Mouse (Mus musculus) midbrain, postnatal 0 days (tissue): Measurements from ENCODE around the gene Pdcd6. TPM values are rescaled to one million over a fixed set of nuclear protein-coding genes. Genes with fewer than 3 reads are reported as not detected.

ENCODE experiments used
- ATAC-seq: fragments of 200-750 bp; cut with Nextera tagmentation; 2 replicates; pipeline ENCODE4 v1.8.0; 2017; ENCODE audit warnings: moderate number of reproducible peaks, mild to moderate bottlenecking, moderate TSS enrichment, moderate library complexity; ENCODE audit not compliant: low FRiP score
- DNase-seq: peaks from one replicate; pipeline ENCODE4 v3.0.0-alpha.2; 2015; ENCODE audit warnings: low spot score
- H3K27ac ChIP-seq: fragments of 300-500 bp; sonication (generic); 2 replicates; pipeline ENCODE4 v1.5.1; 2014; ENCODE audit warnings: low read depth, mild to moderate bottlenecking, low read length, mixed read lengths
- H3K27me3 ChIP-seq: fragments of 300-500 bp; sonication (generic); 2 replicates; pipeline ENCODE4 v1.6.1; 2014; ENCODE audit warnings: low read length, control low read depth, mixed read lengths; ENCODE audit not compliant: insufficient read depth
- H3K36me3 ChIP-seq: fragments of 300-500 bp; sonication (generic); 2 replicates; pipeline ENCODE4 v1.6.1; 2014; ENCODE audit warnings: low read length, control low read depth, mixed read lengths; ENCODE audit not compliant: insufficient read depth
- H3K4me1 ChIP-seq: fragments of 300-500 bp; sonication (generic); 2 replicates; pipeline ENCODE4 v1.6.1; 2014; ENCODE audit warnings: mild to moderate bottlenecking, control low read depth, antibody characterized with exemption, low read length, mixed read lengths; ENCODE audit not compliant: insufficient read depth
- H3K4me2 ChIP-seq: fragments of 300-500 bp; sonication (generic); 2 replicates; pipeline ENCODE4 v1.6.1; 2014; ENCODE audit warnings: low read depth, mild to moderate bottlenecking, low read length, mixed read lengths; ENCODE audit not compliant: poor library complexity, severe bottlenecking
- H3K4me3 ChIP-seq: fragments of 300-500 bp; sonication (generic); 2 replicates; pipeline ENCODE4 v1.5.1; 2014; ENCODE audit warnings: low read depth, mild to moderate bottlenecking, low read length, moderate library complexity
- H3K9ac ChIP-seq: fragments of 300-500 bp; sonication (generic); replicated peaks from 2 replicates; pipeline ENCODE4 v1.6.1; 2014; ENCODE audit warnings: mild to moderate bottlenecking, low read length, moderate library complexity, mixed read lengths; ENCODE audit not compliant: poor library complexity, severe bottlenecking
- H3K9me3 ChIP-seq: fragments of 300-500 bp; sonication (generic); 2 replicates; pipeline ENCODE4 v1.6.1; 2016; ENCODE audit warnings: low read length, control low read depth
- CTCF ChIP-seq: IDR thresholded peaks from 2 replicates; pipeline ENCODE4 v1.5.1; 2016; ENCODE audit warnings: antibody characterized with exemption, mild to moderate bottlenecking
- WGBS: fragments of 180-500 bp; shearing (Covaris S2); extraction: QIAGEN DNeasy Blood & Tissue Kit; methylation state at CpG from one replicate; pipeline ENCODE4 v1.1.7; 2014; 5-methylcytosine and 5-hydroxymethylcytosine counted together
- polyA plus RNA-seq: library from polyadenylated mRNA; unstranded; fragments of >200 nt; fragmentation: Nextera tagmentation; extraction: Ambion mirVana; gene quantifications from 2 replicates; pipeline ENCODE4 v1.2.1, GENCODE M21; 2015
- total RNA-seq: library from RNA; depleted of rRNA; stranded (reverse); fragments of >200 nt; gene quantifications from 2 replicates; pipeline ENCODE4 v1.2.3, GENCODE M21; 2014

The Pdcd6 gene
- total and polyA plus RNA-seq, 2 experiments from 2014 or later, result 107 to 117 TPM

DNA sequence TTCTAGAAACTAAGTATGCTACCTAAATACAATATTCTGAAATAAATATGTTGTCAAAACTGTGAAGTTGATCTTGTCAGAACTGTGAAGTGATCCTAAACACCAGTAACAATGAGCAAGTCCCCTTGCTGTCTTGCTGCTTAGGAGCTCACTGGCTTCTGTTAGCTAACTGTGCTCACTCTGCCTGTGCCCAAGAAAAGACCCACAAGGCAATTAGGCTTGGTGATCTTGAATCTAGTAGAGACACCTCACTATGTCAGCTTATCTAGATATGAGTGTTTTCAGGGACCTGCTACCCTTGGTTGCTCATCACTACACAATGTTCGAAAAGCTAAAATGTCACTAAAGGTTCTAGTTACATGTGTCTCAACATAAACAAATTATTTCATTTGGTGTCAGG is 11.6 kb downstream of the Pdcd6 start:
- Histone ChIP-seq H3K27ac (no peak overlapping the region), H3K27me3 (no peaks in the 10 kb centered on the region), H3K36me3 (peaks cover 58% of the 10 kb centered on the region), H3K4me1 (no peaks in the 10 kb centered on the region), H3K4me3 (no peak overlapping the region), H3K4me2 (no peak overlapping the region), H3K9ac (no peak overlapping the region), H3K9me3 (no peaks in the 10 kb centered on the region)
- WGBS, result 98% methylated on average over 1 of the region's 1 CpGs
- no peak for ATAC-seq
- TF ChIP-seq CTCF, result no peak
- no peak for DNase-seq

DNA sequence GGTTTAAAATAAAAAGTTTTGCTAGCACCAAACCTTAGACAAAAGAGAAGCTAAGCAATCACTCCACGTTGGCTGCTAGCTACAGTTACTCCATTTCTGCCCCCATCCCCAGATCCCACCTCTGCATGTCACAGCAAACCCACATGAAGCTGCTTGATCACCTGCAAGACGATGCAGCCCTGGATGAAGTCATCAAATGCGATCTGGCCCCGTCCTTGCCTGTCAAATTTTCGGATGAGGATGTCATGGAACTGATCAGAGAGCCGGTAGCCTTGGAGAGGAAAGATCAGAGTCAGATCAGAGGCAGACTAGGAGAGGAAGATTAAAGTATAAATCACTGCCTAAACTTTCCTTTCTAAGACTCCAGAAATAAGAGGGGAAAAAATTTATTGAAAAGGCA is 12.0 kb downstream of the Pdcd6 start:
- DNase-seq (no peak), ATAC-seq (no peak)
- H3K4me3 ChIP-seq, result no peak overlapping the region
- peaks cover 54% of the 10 kb centered on the region for H3K36me3 ChIP-seq
- no peaks in the 10 kb centered on the region for H3K27me3 ChIP-seq
- H3K9me3 ChIP-seq, result no peaks in the 10 kb centered on the region
- no peak overlapping the region for H3K9ac ChIP-seq
- no peak overlapping the region for H3K4me2 ChIP-seq
- H3K27ac ChIP-seq, result no peak overlapping the region
- no peak for TF ChIP-seq CTCF
- H3K4me1 ChIP-seq, result no peaks in the 10 kb centered on the region
- WGBS, result 86% methylated on average over 6 of the region's 6 CpGs

- no peaks in the 10 kb centered on the region for H3K9me3 ChIP-seq
- no peak overlapping the region for H3K4me2 ChIP-seq
- no peaks in the 10 kb centered on the region for H3K27me3 ChIP-seq
- no peak overlapping the region for H3K4me3 ChIP-seq
- WGBS, result 89% methylated on average over 10 of the region's 10 CpGs
- H3K27ac ChIP-seq, result no peak overlapping the region
- peaks cover 29% of the 10 kb centered on the region for H3K36me3 ChIP-seq
- no peaks in the 10 kb centered on the region for H3K4me1 ChIP-seq
- ATAC-seq (no peak), DNase-seq (no peak)
- TF ChIP-seq CTCF, result peak; percentile 57
- H3K9ac ChIP-seq, result no peak overlapping the region
Measured at GRCm38 (mm10) chr13:74302050-74303037, 15.0 kb downstream of the Pdcd6 start.

- ATAC-seq, result peak; percentile 22
- Histone ChIP-seq H3K4me1 (no peaks in the 10 kb centered on the region), H3K27ac (no peak overlapping the region), H3K9me3 (no peaks in the 10 kb centered on the region), H3K27me3 (no peaks in the 10 kb centered on the region), H3K4me3 (no peak overlapping the region), H3K9ac (no peak overlapping the region), H3K36me3 (peaks cover 21% of the 10 kb centered on the region), H3K4me2 (no peak overlapping the region)
- WGBS, result 75% methylated on average over 6 of the region's 6 CpGs
- no peak for TF ChIP-seq CTCF
- DNase-seq, result no peak
Measured at GRCm38 (mm10) chr13:74301607-74301984, 15.8 kb downstream of the Pdcd6 start.

- no peak overlapping the region for H3K9ac ChIP-seq
- 45% methylated on average over 4 of the region's 4 CpGs for WGBS
- H3K4me3 ChIP-seq, result no peak overlapping the region
- no peak overlapping the region for H3K27ac ChIP-seq
- H3K4me2 ChIP-seq, result no peak overlapping the region
- no peaks in the 10 kb centered on the region for H3K9me3 ChIP-seq
- DNase-seq (peak; percentile 80), ATAC-seq (peak; percentile 77)
- TF ChIP-seq CTCF, result peak; percentile 94
- H3K36me3 ChIP-seq, result peaks cover 16% of the 10 kb centered on the region
- no peaks in the 10 kb centered on the region for H3K27me3 ChIP-seq
- no peaks in the 10 kb centered on the region for H3K4me1 ChIP-seq
Measured at GRCm38 (mm10) chr13:74300925-74301606, 16.3 kb downstream of the Pdcd6 start.

GRCm38 (mm10) chr13:74296376-74296775 is 21.0 kb downstream of the Pdcd6 start:
- H3K27ac ChIP-seq, result no peak overlapping the region
- ATAC-seq (no peak), DNase-seq (no peak)
- no peak for TF ChIP-seq CTCF
- H3K4me2 ChIP-seq, result no peak overlapping the region
- H3K27me3 ChIP-seq, result peaks cover 13% of the 10 kb centered on the region; the same call in 1 of the 2 replicates
- WGBS, result 80% methylated on average over 7 of the region's 7 CpGs
- H3K4me1 ChIP-seq, result no peaks in the 10 kb centered on the region
- no peak overlapping the region for H3K4me3 ChIP-seq
- no peaks in the 10 kb centered on the region for H3K36me3 ChIP-seq
- no peak overlapping the region for H3K9ac ChIP-seq
- no peaks in the 10 kb centered on the region for H3K9me3 ChIP-seq
